Mouse (Mus musculus) ovary, postnatal 14 days (tissue): ENCODE results near the gene Ap4s1.
"Not testable (repeated sequence)": the region's sequence is repeated elsewhere in the genome, so short reads cannot be mapped to it uniquely, and the experiment has no call there.

Source experiments
- DNase-seq: peaks from one replicate; pipeline ENCODE4 v3.0.0; 2022; ENCODE audit warnings: low spot score

The Ap4s1 gene

DNA sequence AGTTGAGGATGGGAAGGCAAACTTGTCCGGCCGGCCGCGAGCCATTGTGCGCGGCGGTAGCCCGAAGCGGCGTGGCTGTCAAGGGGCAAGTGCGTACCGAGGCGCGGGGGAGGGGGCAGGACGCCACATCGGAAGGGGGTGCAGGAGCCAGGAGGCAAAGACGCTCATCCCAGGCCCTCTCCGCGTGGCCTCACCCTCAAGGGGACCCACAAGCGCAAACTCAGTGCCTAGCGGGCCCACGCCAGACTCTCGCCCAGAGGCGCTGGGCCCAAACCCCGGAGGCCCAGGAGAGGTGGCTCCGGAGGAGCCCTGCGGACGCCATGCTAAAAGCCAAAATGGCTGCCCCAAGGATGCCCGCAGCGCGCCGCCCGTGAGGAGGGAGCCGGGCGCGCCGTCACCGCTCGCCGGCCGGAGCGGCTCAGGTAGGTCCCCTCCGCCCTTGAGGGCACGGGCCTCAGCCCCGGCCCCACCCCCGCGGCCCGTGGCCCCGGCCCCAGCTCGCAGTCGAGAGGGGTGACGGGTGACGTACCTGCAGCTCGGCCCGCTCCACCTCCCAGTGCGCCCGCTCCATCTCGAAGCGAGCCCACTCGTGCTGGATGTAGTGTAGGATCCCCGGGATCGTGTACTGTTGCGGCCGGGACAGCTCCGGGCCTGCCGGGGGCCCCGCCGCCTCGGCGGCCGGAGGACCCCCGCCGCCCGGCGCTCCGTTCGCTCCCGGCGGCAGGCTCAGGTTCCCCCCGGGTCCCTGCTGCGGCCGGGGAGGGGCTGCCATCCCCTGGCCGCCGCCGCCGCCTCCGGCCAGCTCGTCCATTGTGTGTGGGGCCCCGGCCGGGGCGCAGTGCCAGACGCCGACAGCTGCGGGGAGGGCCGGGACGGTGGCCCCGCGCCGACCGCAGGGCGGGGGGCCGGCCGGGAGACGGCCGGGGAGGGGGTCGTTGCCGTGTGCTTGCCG is at the start of gene Ap4s1:
Ap4s1 (plus strand) TSS at position 141 of the 952 bp plus-strand sequence.
- DNase-seq: peak; percentile 61

DNA sequence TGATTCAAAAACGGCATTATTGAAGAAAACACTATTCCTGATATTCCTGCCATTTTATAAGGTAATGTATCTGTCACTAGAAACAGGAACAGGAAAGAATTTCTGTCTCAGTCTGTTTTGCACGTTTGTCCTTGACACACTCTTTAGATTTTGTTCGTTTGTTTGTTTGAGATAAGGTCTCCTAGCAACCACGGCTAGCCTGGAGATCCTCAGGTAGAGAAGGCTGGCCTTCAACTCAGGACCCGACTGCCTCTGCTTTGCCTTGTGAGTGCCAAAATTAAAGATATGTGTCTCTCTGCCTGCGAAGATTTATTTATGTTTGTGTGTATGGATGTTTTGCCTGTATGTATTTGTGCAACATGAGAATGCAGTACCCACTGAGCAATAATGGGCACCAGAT is 49.0 kb upstream of the Ap4s1 start:
- no peak for DNase-seq

DNA sequence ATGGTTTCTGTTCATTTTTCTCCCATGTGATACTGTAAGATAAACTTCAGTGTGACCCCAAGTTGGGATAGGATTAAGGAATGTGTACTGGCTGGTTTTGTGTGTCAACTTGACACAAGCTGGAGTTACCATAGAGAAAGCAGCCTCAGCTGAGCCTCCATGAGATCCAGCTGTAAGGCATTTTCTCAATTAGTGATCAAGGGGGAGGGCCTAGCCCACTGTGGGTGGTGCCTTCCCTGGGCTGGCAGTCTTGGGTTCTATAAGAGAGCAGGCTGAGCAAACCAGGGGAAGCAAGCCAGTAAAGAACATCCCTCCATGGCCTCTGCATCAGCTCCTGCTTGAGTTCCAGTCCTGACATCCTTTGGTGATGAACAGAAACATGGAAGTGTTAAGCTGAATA is 41.4 kb upstream of the Ap4s1 start:
- DNase-seq: not testable (repeated sequence)

DNA sequence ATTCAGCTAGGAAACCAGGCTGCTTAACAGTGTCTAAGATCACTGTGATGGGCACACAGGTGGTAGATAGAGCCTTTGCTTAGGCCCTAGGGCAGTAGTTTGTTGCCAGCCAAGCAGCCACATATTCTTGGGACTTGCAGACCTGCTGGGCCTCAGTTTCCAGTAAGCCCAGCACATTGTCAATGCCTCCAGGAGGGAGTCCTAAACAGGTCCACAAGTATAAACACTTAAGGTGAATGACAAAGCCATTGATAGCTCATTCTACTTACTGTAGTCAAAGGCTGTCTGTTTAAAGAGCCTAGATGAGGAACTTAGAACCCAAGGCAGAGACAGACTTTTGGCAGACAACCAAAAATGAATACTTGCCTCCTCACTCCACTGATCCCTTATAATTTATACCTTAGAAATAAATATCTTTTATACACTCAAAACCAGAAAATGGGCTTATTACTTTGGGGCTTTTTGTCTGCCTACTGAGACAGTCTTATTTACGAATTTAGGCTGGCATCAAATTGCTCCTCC is 34.8 kb upstream of the Ap4s1 start:
- no peak for DNase-seq

DNA sequence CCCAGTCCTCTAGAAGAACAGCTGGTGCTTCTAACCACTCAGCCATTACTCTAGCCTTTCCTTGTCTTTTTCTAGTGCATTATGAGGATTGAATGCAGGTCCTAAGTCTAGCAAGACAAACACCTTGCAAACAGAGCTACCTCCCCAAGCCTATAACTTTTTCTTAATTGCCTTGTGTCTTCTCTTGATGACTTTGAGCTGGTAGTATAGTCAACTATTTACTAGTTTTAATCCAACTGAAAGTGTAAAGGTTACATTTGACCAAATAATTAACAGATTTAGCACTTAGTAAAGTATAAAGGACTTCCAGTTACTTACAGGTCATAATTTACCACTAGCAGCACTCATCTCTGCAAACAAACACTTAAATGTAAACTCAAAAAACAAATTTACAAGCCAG is 27.8 kb upstream of the Ap4s1 start:
- no peak for DNase-seq

DNA sequence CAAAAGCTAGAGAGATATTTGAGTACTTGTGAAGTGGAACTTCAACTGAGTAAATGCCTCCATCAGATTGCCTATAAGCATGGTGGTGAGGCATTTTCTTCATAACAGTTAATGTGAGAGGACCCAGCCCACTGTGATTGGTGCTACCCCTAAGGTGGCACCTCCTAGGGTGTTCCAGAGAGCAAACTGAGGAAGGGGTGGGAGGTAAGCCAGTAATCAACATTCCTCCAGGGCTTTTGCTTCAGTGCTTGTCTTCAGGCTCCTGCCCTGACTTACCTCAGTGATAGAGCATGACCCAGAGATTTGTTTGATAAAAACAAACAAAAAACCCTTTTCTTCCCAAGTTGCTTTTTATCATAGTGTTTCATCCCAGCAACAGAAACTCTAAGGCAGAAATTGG is 26.9 kb upstream of the Ap4s1 start:
- no peak for DNase-seq

DNA sequence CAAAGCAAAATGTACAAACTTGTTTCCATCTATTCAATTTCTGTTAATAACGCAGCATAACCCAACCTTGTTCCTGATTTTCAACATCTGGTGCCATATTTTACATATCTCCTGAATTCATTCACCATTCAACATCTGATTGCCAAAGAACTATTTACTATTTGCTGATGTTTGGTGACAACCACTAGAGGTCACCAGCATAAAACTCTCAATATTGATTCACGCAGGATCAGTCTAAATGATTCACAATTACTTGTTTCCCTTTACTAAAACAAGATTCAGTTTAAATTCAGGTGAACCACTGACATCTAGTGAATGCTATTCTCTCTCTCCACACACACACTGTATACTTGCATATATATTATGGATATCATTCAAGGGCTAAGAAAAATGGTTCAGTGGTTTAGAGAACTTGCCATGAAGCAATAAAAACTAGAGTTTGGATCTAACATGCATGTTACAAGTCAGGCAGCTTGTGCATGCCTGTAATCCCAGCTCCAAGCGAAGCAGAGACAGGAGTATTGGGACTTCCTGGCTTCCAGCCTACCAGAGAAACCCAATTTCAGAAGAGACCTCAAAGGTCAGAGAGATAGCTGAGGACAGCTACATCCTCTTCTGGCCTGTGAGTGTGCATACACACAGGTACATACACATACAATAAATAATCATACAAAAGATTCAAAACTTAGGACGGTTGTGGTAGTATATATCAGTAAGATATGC is 24.0 kb upstream of the Ap4s1 start:
- DNase-seq: no peak

DNA sequence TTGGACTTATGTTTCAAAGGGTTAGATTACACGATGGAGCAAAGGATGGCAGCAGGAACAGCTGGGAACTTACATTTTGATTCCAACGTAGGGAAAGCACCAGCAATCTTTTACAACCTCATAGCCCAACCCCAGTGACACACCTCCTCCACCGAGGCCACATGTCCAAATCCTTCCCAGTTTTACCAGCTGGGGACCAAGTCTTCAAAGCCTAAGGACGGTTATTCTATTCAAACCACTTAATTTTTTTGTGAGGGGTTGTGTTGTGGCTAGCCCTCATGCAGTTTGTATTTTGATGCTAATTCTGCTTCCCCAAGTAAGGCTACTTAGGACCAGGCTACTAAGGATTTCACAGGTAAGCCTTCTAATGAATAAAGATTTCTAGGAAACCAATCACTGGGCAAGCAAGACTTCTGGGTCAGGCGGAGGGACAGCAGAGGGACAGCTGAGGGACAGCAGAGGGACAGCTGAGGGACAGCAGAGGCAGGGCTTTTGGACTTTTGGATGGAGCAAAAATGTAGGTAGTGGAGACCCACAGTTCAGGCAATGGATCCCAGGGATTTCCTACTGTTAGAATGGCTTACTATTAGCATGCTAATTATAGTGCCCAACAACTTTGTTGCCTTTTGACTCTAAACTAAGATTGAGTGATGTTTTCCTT is 19.5 kb upstream of the Ap4s1 start:
- no peak for DNase-seq

DNA sequence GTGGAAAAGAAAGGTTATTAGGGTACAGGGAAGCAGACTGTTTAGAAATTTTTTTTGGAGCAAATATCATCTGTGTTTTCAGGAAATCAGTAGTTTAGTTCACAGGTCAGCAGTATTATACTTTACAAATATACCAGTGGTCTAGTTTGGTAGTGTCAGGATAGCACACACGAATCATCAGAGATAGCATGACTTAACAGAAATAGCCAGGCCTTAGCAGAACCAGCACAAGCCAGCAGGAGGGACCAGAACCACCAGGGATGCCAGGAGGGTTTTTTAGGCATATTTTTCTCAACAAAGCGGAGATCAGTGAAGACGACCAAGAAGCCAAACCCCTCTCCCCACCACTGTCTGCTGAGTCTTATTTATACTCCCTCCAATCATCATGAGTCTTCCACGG is 17.6 kb upstream of the Ap4s1 start:
- DNase-seq: no peak

DNA sequence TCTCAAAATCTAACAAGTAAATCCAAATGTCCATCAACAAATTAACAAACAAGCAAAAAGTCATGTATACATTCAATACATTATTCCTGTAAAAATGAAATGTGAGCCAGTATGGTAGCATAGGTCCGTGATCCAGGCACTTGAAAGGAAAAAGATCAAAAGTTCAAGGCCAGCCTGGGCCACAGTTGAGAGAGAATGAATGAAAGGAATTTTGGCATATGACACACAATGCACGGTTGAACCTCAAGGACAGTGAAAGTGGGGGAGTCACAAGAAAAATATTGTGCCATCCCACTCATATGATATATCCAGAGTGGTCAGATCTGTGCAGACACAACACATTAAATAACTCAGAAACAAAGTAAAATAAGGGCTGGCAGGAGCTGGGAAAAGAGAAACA is 14.4 kb upstream of the Ap4s1 start:
- DNase-seq: no peak

DNA sequence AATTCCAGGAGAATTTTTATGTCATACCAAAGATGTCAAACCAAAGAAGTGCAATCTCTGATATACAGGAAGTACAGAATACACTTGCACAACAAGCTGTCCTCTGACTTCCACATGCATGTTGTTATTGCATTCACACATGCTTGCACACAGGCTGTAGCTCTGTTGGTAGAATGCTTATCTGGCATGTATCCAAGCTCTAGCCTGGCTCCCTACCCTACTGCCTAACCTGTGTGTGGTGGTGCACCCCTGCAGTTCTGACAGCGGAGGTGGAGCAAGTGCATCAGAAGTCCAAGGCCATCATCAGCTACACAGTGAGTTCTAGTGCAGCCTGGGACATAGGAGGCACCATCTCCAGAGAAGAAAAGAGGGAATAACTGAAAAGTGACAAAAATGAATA is 12.0 kb upstream of the Ap4s1 start:
- DNase-seq: no peak

DNA sequence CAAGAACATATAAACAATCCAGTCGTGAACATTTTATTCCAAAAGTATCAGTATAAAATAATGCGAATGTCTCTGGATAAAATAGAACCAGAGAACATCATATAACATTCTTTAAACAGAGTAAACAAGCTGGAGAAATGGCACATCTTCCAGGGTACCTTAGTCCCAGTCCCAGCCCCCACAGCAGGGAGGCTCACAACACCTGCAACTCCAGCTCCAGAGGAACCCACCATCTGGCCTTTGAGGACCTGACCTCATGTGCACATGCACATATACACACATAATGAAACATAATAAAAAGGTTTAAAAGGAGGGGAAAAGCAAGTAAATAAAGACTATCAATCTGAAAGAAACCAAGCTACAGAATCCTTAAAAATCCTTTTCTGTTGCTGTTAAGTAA is 2.3 kb upstream of the Ap4s1 start:
- DNase-seq: no peak

DNA sequence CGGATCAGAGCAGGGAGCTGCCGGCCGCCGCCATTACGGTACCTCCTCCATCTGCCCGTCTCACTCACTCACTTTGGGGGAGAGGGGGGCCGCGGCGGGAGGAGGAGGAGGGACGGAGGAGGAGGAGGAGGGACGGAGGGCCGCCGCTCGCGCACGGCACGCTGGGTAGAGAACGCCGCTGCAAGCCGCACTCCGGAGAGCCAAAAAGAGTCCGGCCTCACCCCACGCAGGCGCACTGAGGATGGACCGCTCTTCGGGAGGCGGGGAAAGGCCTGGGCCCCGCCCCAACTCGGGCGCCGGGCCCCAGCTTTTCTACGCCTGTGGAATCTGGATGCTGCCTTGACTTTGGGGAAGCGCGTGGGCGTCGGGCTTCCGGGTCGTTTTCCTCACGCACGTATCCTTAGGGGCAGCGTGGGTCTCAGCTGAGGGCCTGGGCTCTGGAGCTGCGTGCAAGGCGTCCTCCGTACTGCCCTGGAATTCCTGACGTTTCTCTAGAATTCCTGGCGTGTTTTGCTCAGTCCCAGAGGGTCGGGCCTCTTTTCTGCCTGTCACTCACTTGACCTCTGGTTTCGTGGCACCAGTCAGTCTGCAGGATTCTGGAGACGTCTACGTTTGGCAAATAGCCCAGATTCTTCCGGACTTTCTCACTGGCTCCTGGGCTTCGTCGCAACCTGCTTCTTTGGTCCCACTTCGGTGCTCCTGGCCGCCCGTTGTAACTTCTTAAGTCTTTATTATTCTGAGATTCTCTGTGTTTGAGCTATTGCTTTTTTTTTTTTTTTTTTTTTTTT is 1.2 kb downstream of the Ap4s1 start, which contains the start of gene Strn3:
Strn3 (minus strand) TSS at position 53 of the 788 bp plus-strand sequence.
- DNase-seq: peak; percentile 86

DNA sequence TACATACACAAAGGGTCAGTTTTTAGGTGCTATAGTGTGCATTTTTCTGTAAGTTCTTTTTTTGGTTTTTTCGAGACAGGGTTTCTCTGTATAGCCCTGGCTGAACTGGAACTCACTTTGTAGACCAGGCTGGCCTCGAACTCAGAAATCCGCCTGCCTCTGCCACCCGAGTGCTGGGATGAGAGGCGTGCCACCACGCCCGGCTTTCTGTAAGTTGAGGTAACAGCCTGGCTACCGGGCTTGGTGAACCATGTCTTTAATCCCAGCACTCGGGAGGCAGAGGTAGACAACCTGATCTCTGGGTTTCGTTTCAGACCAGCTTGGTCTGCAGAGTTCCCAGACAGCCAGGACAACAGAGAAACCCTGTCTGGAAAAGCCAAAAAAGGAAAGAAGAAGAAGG is 2.0 kb downstream of the Ap4s1 start:
- not testable (repeated sequence) for DNase-seq

DNA sequence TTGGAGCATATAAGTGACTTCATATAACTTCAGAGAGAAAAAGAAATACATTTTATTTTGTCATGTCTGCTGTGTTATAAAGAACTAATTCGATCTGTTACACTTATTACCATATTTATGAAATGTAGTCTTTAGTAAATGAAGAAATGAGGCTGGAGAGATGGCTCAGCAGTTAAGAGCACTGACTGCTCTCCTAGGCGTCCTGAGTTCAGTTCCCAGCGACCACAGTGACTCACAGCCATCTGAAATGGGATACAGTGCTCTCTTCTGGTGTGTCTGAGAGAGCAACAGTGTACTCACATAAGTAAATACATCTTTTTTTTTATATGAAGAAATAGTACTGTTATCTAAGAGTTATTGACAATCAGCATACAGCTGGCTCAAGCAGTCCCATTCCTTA is 2.6 kb downstream of the Ap4s1 start:
- no peak for DNase-seq

DNA sequence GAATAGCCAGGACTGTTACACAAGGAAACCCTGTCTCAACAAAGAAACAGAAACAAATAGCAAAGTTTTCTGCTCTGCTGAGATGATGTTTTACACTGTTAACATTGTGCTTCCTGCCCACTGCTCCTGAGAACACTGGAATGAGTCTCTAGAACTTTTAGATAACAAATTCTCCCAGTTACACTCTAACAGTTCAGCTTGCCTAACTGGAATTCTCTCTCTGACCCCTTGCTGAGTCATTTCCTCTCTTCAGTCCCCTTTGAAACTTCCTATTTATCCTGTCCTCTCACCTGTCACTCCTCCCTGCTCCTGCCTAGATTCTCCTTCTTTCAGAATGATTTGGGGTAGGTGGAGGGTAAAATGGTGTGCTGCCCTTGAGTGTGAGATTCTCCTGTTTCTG is 3.3 kb downstream of the Ap4s1 start:
- DNase-seq: no peak

DNA sequence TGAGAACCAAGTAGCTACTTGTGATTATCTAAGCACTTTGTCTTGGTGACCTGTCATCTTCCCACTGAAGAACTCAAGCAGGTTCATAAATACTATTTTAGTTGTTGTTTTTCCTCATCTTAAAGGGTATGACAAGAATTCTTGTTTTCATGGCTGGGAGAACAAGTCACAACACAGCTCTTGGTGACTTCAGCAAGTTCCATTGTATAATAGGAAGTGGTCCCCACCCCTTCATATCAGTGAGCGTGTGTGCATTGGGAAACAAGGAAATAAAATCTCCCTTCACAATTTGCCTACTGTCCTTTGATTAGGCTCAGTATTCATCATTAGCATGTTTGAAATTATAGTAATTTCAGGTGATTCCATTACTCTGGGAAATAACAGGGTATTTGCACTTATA is 4.1 kb downstream of the Ap4s1 start:
- no peak for DNase-seq

DNA sequence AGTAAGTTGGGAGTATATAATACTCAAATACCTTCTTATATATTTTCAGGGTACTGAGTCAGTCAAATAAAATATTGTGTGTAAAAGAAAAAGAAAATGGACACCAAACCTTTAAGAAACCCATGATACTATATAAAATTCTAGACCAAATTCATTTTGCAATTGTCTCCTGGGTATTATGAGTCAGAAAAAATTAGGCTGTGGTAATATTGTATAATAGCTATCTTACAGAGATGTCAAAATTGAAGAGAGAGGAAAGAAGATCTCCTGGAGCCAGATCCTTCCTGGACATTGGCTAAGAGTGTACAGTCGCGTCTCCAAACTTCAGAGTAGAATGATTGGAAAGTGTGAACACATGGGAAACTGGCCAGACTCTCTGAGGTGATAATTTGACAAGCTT is 5.3 kb downstream of the Ap4s1 start:
- no peak for DNase-seq

DNA sequence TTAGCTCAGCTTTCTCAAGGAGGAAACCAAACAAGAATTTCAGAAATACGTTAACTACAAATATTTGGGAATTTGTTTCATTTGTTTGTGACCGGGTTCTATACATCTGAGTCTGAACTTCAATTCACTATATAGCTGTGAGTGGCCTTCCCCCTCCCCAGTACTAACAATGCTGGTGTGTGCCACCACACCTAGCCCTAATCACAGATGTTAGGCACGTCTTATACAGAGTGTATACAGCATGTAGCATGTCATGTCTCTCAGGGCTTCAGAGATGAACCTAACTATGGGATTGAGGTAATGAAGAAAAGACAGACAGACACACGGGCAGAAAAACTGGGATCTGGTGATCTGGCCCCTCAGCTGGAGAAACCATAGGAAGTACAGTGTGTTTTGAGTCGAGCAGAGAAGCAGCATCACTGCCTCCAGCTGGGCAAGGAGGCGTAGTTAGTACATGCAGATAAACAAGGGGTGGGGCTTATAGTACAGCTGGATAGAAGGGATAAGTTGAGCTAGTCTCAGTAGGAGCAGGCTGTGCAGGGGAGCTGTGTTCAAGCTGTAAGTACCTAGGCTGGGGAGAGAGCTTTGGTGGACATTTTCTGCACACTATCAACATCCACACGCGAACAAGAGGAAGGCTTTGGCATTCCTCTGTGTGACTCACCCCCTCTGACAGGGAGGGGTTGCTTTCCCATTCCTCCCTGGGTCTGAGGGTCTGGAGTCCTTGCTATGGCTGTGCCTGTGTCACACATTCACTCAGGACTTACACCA is 9.0 kb downstream of the Ap4s1 start:
- DNase-seq: no peak

DNA sequence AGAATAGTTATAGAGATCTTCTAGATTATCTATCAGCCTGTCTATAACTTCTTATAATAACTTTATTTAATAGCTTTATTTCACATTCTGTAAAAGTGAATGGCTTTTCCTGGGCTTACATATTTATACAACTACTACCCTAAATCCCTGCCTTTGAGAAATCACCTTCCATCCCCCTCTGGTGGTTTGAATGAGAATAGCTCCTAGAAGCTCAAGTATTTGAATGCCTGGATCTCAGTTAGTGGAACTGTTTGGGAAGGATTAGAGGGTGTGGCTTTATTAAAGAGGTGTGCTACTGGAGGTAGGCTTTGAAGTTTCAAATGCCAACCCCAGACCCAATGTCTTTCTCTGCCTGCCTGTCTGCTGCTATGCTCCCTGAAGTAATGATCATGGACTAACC is 10.9 kb downstream of the Ap4s1 start:
- DNase-seq: no peak

DNA sequence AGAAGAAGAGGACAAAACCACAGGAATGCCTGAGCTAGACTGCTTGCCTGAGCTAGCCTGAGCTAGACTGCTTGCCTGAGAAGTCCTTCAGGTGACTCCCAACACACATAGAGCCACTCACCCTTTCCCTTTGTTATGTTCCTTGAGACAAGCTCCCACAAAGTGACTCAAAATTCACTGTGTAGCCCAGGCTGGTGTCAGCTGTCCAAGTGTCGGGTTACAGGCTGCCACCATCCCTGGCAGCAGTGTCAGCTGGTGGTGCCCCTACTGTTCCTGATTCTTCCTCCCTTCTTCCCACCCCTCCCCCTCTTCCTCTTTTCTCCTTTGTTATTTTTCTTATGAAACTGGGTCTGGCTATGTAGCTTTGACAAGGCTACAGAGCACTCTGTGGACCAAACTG is 13.0 kb downstream of the Ap4s1 start:
- DNase-seq: no peak
